Mouse (Mus musculus): ENCODE measurements at regions not wholly inside any gene's neighbourhood (a gene's known extent, or its start where the extent isn't known, plus 50 kb on each side); places are given as distances from the start of the nearest gene placed in this dataset.

- TF ChIP-seq POLR2A (IDR thresholded peaks at IDR 0.05; ENCODE audit: control insufficient read depth, low read depth, low read length) (no peak), CTCF (IDR thresholded peaks at IDR 0.05; ENCODE audit: control insufficient read depth, insufficient read depth, insufficient replicate concordance, low read depth, low read length) (no peak)
- Histone ChIP-seq H3K27me3 (ENCODE audit: control insufficient read depth, insufficient read depth, low read length) (no peaks in the 10 kb centered on the region), H3K4me1 (ENCODE audit: control insufficient read depth, insufficient read depth, low read length) (no peaks in the 10 kb centered on the region), H3K4me3 (ENCODE audit: control insufficient read depth, low read depth, low read length) (no peak overlapping the region), H3K36me3 (ENCODE audit: control insufficient read depth, insufficient read depth, low read length) (no peaks in the 10 kb centered on the region), H3K27ac (ENCODE audit: control insufficient read depth, insufficient read depth, low read depth, low read length) (no peak overlapping the region)
Measured at GRCm38 (mm10) chr1:12405391-12406270, 991.7 kb downstream of the A830018L16Rik start.

GRCm38 (mm10) chr1:12409738-12410523, 996.0 kb downstream of the A830018L16Rik start:
- Histone ChIP-seq H3K27ac (ENCODE audit: control insufficient read depth, insufficient read depth, low read depth, low read length) (no peak overlapping the region), H3K4me1 (ENCODE audit: control insufficient read depth, insufficient read depth, low read length) (no peaks in the 10 kb centered on the region), H3K4me3 (ENCODE audit: control insufficient read depth, low read depth, low read length) (no peak overlapping the region), H3K27me3 (ENCODE audit: control insufficient read depth, insufficient read depth, low read length) (no peaks in the 10 kb centered on the region), H3K36me3 (ENCODE audit: control insufficient read depth, insufficient read depth, low read length) (no peaks in the 10 kb centered on the region)
- TF ChIP-seq POLR2A (IDR thresholded peaks at IDR 0.05; ENCODE audit: control insufficient read depth, low read depth, low read length), result no peak
- TF ChIP-seq CTCF (IDR thresholded peaks at IDR 0.05; ENCODE audit: control insufficient read depth, insufficient read depth, insufficient replicate concordance, low read depth, low read length), result no peak

- Histone ChIP-seq H3K27me3 (ENCODE audit: control insufficient read depth, insufficient read depth, low read length) (no peaks in the 10 kb centered on the region), H3K4me3 (ENCODE audit: control insufficient read depth, low read depth, low read length) (no peak overlapping the region), H3K36me3 (ENCODE audit: control insufficient read depth, insufficient read depth, low read length) (no peaks in the 10 kb centered on the region), H3K27ac (ENCODE audit: control insufficient read depth, insufficient read depth, low read depth, low read length) (no peak overlapping the region), H3K4me1 (ENCODE audit: control insufficient read depth, insufficient read depth, low read length) (no peaks in the 10 kb centered on the region)
- TF ChIP-seq CTCF (IDR thresholded peaks at IDR 0.05; ENCODE audit: control insufficient read depth, insufficient read depth, insufficient replicate concordance, low read depth, low read length) (no peak), POLR2A (IDR thresholded peaks at IDR 0.05; ENCODE audit: control insufficient read depth, low read depth, low read length) (no peak)
Measured at GRCm38 (mm10) chr1:12410524-12410886, 996.6 kb downstream of the A830018L16Rik start.

GRCm38 (mm10) chr1:12424510-12424909, 1010.6 kb downstream of the A830018L16Rik start:
- no peak overlapping the region for H3K27ac ChIP-seq (ENCODE audit: control insufficient read depth, insufficient read depth, low read depth, low read length)
- TF ChIP-seq POLR2A (IDR thresholded peaks at IDR 0.05; ENCODE audit: control insufficient read depth, low read depth, low read length), result no peak
- TF ChIP-seq CTCF (IDR thresholded peaks at IDR 0.05; ENCODE audit: control insufficient read depth, insufficient read depth, insufficient replicate concordance, low read depth, low read length), result no peak
- no peaks in the 10 kb centered on the region for H3K27me3 ChIP-seq (ENCODE audit: control insufficient read depth, insufficient read depth, low read length)
- H3K4me3 ChIP-seq (ENCODE audit: control insufficient read depth, low read depth, low read length), result no peak overlapping the region
- H3K36me3 ChIP-seq (ENCODE audit: control insufficient read depth, insufficient read depth, low read length), result no peaks in the 10 kb centered on the region
- H3K4me1 ChIP-seq (ENCODE audit: control insufficient read depth, insufficient read depth, low read length), result no peaks in the 10 kb centered on the region

- no peaks in the 10 kb centered on the region for H3K27me3 ChIP-seq (ENCODE audit: control insufficient read depth, insufficient read depth, low read length)
- TF ChIP-seq CTCF (IDR thresholded peaks at IDR 0.05; ENCODE audit: control insufficient read depth, insufficient read depth, insufficient replicate concordance, low read depth, low read length) (no peak), POLR2A (IDR thresholded peaks at IDR 0.05; ENCODE audit: control insufficient read depth, low read depth, low read length) (no peak)
Measured at GRCm38 (mm10) chr1:12437894-12438293, 1024.0 kb downstream of the A830018L16Rik start.

GRCm38 (mm10) chr1:12466255-12466654, 1052.3 kb downstream of the A830018L16Rik start:
- TF ChIP-seq CTCF (IDR thresholded peaks at IDR 0.05; ENCODE audit: control insufficient read depth, insufficient read depth, insufficient replicate concordance, low read depth, low read length) (no peak), POLR2A (IDR thresholded peaks at IDR 0.05; ENCODE audit: control insufficient read depth, low read depth, low read length) (no peak)
- Histone ChIP-seq H3K27me3 (ENCODE audit: control insufficient read depth, insufficient read depth, low read length) (no peaks in the 10 kb centered on the region), H3K36me3 (ENCODE audit: control insufficient read depth, insufficient read depth, low read length) (no peaks in the 10 kb centered on the region), H3K4me1 (ENCODE audit: control insufficient read depth, insufficient read depth, low read length) (no peaks in the 10 kb centered on the region), H3K4me3 (ENCODE audit: control insufficient read depth, low read depth, low read length) (no peak overlapping the region), H3K27ac (ENCODE audit: control insufficient read depth, insufficient read depth, low read depth, low read length) (no peak overlapping the region)

More at GRCm38 (mm10) chr1:12437894-12438293, 1024.0 kb downstream of the A830018L16Rik start:
- Histone ChIP-seq H3K4me1 (ENCODE audit: control insufficient read depth, insufficient read depth, low read length) (no peaks in the 10 kb centered on the region), H3K36me3 (ENCODE audit: control insufficient read depth, insufficient read depth, low read length) (no peaks in the 10 kb centered on the region), H3K4me3 (ENCODE audit: control insufficient read depth, low read depth, low read length) (no peak overlapping the region), H3K27ac (ENCODE audit: control insufficient read depth, insufficient read depth, low read depth, low read length) (no peak overlapping the region)
